Mouse (Mus musculus) B cell, adult 67 days (primary cell): ENCODE results near the gene Gm13276. TPM values are rescaled to one million over a fixed set of nuclear protein-coding genes. Genes with fewer than 3 reads are reported as not detected.

Source experiments
- total RNA-seq, 2 experiments: library from RNA; stranded (reverse); gene quantifications; 4 replicates each; pipeline ENCODE4 v1.2.4; 2023

Gm13276 gene
- total RNA-seq: not detected

GRCm38 (mm10) chr4:88785409-88785808 is at the start of gene Gm13276:
Gene Gm13276 (plus strand): TSS chr4:88785709.

GRCm38 (mm10) chr4:88754818-88755340 is 30.6 kb upstream of the Gm13276 start, which contains the start of gene Gm13271:
Gene Gm13271 (plus strand): TSS chr4:88754868.

GRCm38 (mm10) chr4:88759610-88760268 is 25.8 kb upstream of the Gm13276 start, which contains the start of gene Gm13283:
Gene Gm13283 (plus strand): TSS chr4:88760119.

GRCm38 (mm10) chr4:88773534-88773933 is 12.0 kb upstream of the Gm13276 start, which contains the start of gene Gm13290:
Gene Gm13290 (plus strand): TSS chr4:88773834.

GRCm38 (mm10) chr4:88776622-88777021 is 8.9 kb upstream of the Gm13276 start, which contains the start of gene Gm13289:
Gene Gm13289 (plus strand): TSS chr4:88776922.

GRCm38 (mm10) chr4:88779550-88779949 is 6.0 kb upstream of the Gm13276 start, which contains the start of gene Gm13272:
Gene Gm13272 (plus strand): TSS chr4:88779850.

GRCm38 (mm10) chr4:88781831-88782230 is 3.7 kb upstream of the Gm13276 start, which contains the start of gene Ifnz:
Gene Ifnz (plus strand): TSS chr4:88782131.

GRCm38 (mm10) chr4:88788402-88788801 is 2.9 kb downstream of the Gm13276 start, which contains the start of gene Gm13277:
Gene Gm13277 (plus strand): TSS chr4:88788632.

GRCm38 (mm10) chr4:88791250-88791649 is 5.7 kb downstream of the Gm13276 start, which contains the start of gene Gm13278:
Gene Gm13278 (plus strand): TSS chr4:88791550.

GRCm38 (mm10) chr4:88793936-88794675 is 8.6 kb downstream of the Gm13276 start, which contains the start of gene Gm13275:
Gene Gm13275 (plus strand): TSS chr4:88794487.

GRCm38 (mm10) chr4:88797097-88797496 is 11.6 kb downstream of the Gm13276 start, which contains the start of gene Gm13279:
Gene Gm13279 (plus strand): TSS chr4:88797397.

GRCm38 (mm10) chr4:88799365-88799764 is 13.9 kb downstream of the Gm13276 start, which contains the start of gene Gm13285:
Gene Gm13285 (plus strand): TSS chr4:88799665.

GRCm38 (mm10) chr4:88802954-88803353 is 17.4 kb downstream of the Gm13276 start, which contains the start of gene Gm13287:
Gene Gm13287 (plus strand): TSS chr4:88803254.

GRCm38 (mm10) chr4:88805231-88805630 is 19.7 kb downstream of the Gm13276 start, which contains the start of gene Gm13288:
Gene Gm13288 (plus strand): TSS chr4:88805531.

GRCm38 (mm10) chr4:88815928-88816327 is 30.4 kb downstream of the Gm13276 start, which contains the start of gene Ifna7:
Gene Ifna7 (plus strand): TSS chr4:88816228.

GRCm38 (mm10) chr4:88819659-88820058 is 34.1 kb downstream of the Gm13276 start, which contains the start of gene Ifna11:
Gene Ifna11 (plus strand): TSS chr4:88819959.

GRCm38 (mm10) chr4:88827116-88827515 is 41.6 kb downstream of the Gm13276 start, which contains the start of gene Ifna6:
Gene Ifna6 (plus strand): TSS chr4:88827416.

GRCm38 (mm10) chr4:88835225-88835624 is 49.7 kb downstream of the Gm13276 start, which contains the start of gene Ifna5:
Gene Ifna5 (plus strand): TSS chr4:88835525.

